Mouse (Mus musculus): ENCODE results near the gene Tcf7l1.

- no peak for TF ChIP-seq CHD2 (IDR thresholded peaks at IDR 0.05; ENCODE audit: low read depth, low read length)
- TF ChIP-seq MAFK (IDR thresholded peaks at IDR 0.05; ENCODE audit: insufficient read depth, low read depth, low read length) = no peak
- TF ChIP-seq ZNF384 (IDR thresholded peaks at IDR 0.05; ENCODE audit: low read depth, low read length) = no peak
- no peak for TF ChIP-seq ZC3H11A (IDR thresholded peaks at IDR 0.05; ENCODE audit: borderline replicate concordance, low read depth, low read length)
- no peak for TF ChIP-seq HCFC1 (IDR thresholded peaks at IDR 0.05; ENCODE audit: borderline replicate concordance, insufficient read depth, low read length)
Measured at GRCm38 (mm10) chr6:72610261-72610660, 178.8 kb downstream of the Tcf7l1 start.
